Mouse (Mus musculus): ENCODE results near the gene Pnmal1.

- TF ChIP-seq CTCF (IDR thresholded peaks at IDR 0.05; ENCODE audit: borderline replicate concordance, insufficient read depth, low read length) (no peak), POLR2A (IDR thresholded peaks at IDR 0.05; ENCODE audit: low read depth, low read length) (no peak)
These were observed 39.3 kb upstream of the Pnmal1 start for GRCm38 (mm10) chr7:16920150-16920579.

Measured in embryonic fibroblast, embryonic 13.5 days (primary cell).